Mouse (Mus musculus): Measurements from ENCODE around the gene Spata31d1b. TPM values are rescaled to one million over a fixed set of nuclear protein-coding genes. Genes with fewer than 3 reads are reported as not detected.

Gene Spata31d1b
- polyA plus RNA-seq (2021; fragmentation: Nextera tagmentation) = not detected in 2 replicates
- long read RNA-seq, experiment 1 = 0 reads
- long read RNA-seq, experiment 2 = 0 reads

DNA sequence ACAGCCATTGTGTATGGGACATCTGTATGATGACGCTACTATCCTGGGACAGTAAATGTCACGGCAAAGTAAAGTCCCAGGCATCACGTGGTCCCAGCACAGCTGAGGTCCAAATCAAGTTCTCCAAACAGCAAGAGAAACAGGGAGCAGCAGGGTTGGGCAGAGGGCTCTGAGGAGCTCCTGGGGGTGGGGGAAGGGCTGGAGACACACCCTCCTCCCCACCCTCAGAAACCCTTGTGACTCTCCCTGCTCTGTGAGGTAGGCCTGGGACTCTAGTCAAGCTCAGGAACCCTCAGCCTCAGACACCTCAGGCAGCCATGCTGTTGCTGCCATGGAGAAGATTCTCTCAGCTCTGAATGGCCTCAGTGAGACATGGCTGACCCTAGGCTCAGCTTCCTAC lies at the start of gene Spata31d1b:
Gene Spata31d1b, plus strand, starts transcription at position 301 of the 400 bp plus-strand sequence.

DNA sequence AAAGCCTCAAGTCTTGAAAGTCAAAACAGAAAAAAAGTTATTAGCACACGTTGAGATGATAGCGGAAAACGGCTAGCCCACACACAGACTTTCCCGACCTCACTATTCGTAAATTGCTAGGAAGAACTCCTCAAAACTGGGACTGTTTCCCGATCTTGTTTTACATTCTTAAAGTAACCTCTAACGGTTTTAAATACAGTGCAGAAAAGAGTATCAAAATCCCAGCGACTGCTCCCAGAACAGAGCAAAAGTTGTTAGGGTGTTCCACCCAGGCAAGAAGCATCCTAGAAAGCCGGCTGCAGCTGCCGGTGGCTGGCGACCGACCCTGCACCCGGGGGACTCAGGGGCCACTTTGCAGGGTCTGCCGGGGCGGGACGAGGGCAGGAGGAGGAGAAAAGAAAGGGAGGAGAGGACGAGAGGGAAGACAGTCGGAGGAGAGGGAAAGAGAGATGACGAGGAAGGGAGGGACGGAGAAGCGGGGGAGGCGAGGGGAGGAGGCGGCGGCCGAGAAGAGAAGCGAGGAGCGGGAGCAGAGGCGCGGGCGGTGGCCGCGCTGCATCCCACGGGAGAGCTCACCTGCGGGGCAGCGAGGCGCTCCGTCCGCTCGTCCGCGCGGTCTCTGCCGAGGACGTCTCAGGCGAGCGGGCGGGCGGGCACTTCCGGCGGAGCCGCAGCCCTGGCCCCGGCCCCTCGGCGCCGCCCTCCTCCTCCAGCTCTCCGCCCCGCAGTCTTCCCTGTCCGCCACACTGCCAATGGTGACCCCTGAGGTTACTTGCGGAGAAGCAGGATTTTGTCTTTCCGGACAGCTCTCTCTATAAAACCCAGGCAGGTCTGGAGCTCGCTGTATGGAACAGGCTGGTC lies 36.7 kb upstream of the Spata31d1b start, which contains the start of gene Golm1:
Gene Golm1, minus strand, starts transcription at position 661 of the 861 bp plus-strand sequence.

DNA sequence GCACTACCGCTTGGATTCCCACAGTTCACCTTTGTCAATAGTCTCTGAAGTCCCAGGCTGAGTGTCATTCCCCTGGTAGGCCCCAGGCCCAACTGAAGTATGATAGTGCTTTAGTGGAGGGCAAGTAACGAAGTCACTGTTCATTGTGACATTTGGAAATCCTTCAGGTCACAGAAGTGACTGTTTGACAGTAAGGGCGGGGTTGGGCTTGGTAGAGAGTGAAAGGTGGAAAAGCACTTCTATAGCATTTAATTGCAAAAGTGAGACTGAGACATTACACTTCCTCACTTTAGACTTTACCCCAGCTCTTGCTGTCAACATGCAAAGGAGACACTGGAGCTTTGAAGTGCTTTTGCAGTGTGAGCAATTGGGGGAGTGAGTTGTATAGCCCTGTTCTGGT lies 18.1 kb upstream of the Spata31d1b start, which contains the start of gene 4921517D22Rik:
Gene 4921517D22Rik, minus strand, starts transcription at position 101 of the 400 bp plus-strand sequence.

DNA sequence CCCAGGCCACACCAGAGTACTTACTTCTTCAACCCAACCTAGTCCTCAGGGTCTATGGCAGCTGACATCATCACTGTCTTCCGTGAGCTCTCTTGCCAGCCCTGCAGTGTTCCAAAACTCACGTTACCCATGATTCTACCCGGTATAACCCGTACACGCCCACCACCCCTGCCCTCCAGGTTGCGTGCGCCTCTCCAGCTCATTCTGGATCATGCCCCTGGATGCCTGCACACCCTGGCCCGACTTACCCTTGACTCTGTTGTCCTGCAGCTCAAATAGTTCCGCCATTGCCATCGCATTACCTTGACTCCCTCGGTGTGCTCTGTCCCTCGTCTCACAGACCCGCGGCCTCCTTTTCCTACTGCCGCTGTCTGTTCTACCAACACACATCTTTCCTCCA lies 1.9 kb upstream of the Spata31d1b start, which contains the start of gene Spata31d1a:
Gene Spata31d1a, minus strand, starts transcription at position 101 of the 400 bp plus-strand sequence.

DNA sequence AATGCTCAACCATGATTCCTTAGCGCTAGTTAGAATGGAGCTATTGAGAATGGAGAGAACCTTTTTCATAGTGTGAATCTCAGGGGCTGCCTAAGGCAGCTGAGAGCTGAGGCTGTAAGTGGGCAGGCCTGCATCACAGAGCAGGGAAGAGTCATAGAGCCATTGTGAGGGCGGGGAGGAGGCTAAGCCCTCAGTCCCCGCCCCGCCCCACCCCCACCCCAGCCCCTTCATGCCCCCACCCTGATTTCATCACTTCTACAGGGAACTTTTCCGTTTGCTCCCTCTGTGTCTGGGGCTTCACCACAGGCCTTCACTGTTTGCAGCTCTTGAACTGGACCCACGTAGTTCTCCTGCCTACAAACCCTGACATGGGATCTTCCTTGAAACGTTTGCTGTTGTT lies 19.6 kb downstream of the Spata31d1b start, which contains the start of gene Spata31d1d:
Gene Spata31d1d, minus strand, starts transcription at position 101 of the 400 bp plus-strand sequence.

DNA sequence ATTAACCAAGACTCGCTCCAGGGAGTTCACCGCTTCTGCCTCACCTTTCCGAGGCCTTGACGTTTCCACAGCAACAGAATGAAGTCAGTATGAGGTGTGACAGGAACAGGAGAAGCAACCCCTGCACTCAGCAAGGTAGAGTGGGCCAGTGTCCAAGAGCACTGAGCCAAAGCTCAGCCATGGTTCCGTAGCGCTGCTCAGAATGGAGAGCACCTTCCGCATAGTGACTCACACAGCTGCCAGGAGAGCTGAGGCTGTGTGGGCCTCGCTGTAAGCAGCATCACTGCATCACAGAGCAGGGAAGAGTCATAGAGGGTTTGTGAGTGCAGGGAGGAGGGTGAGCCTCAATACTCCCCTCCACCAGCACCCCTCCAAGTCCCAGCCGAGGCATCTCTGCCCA lies 34.6 kb downstream of the Spata31d1b start, which contains the start of gene 1700014D04Rik:
Gene 1700014D04Rik, minus strand, starts transcription at position 42 of the 400 bp plus-strand sequence.

Other genes with a start within 250 kb of the Spata31d1b start
- 105 and 125 TPM in 2 replicates for gene Agtpbp1, start 127.1 kb upstream of the Spata31d1b start, polyA plus RNA-seq (2021; fragmentation: Nextera tagmentation)
- gene Naa35, start 127.0 kb upstream of the Spata31d1b start, polyA plus RNA-seq (2021; fragmentation: Nextera tagmentation) = 33.7 and 43.0 TPM in 2 replicates
- gene Golm1, start 36.5 kb upstream of the Spata31d1b start, polyA plus RNA-seq (2021; fragmentation: Nextera tagmentation) = 11.2 and 12.9 TPM in 2 replicates
- gene 4921517D22Rik, start 18.2 kb upstream of the Spata31d1b start, polyA plus RNA-seq (2021; fragmentation: Nextera tagmentation) = not detected in 2 replicates
- gene Spata31d1a, start 2.0 kb upstream of the Spata31d1b start, polyA plus RNA-seq (2021; fragmentation: Nextera tagmentation) = not detected in 2 replicates
- gene Spata31d1d, start 19.5 kb downstream of the Spata31d1b start, polyA plus RNA-seq (2021; fragmentation: Nextera tagmentation) = not detected in 2 replicates
- 0.45 and 0.50 TPM in 2 replicates for gene 1700014D04Rik, start 34.5 kb downstream of the Spata31d1b start, polyA plus RNA-seq (2021; fragmentation: Nextera tagmentation)
- 314 and 339 TPM in 2 replicates for gene Isca1, start 57.5 kb downstream of the Spata31d1b start, polyA plus RNA-seq (2021; fragmentation: Nextera tagmentation)
- not detected in 2 replicates for gene Gm49354, start 70.0 kb downstream of the Spata31d1b start, polyA plus RNA-seq (2021; fragmentation: Nextera tagmentation)
- gene Tut7, start 110.9 kb downstream of the Spata31d1b start, polyA plus RNA-seq (2021; fragmentation: Nextera tagmentation) = 14.7 and 18.7 TPM in 2 replicates

Measured in left cerebral cortex, adult 6 months (tissue).